Mouse (Mus musculus) neural tube, embryonic 12.5 days (tissue): ENCODE results near the gene Jmjd1c. TPM values are rescaled to one million over a fixed set of nuclear protein-coding genes. Genes with fewer than 3 reads are reported as not detected.

Experiments used
- ATAC-seq: fragments of 200-750 bp; cut with Nextera tagmentation; 2 replicates; pipeline ENCODE4 v1.8.0; 2017; ENCODE audit warnings: low read depth, mild to moderate bottlenecking, moderate TSS enrichment, moderate library complexity; ENCODE audit not compliant: low FRiP score
- H3K27ac ChIP-seq: fragments of 300-500 bp; sonication (generic); 2 replicates; pipeline ENCODE4 v1.5.1; 2016
- H3K27me3 ChIP-seq: fragments of 300-500 bp; sonication (generic); replicated peaks from 2 replicates; pipeline ENCODE4 v1.6.1; 2016; ENCODE audit warnings: mild to moderate bottlenecking
- H3K36me3 ChIP-seq: fragments of 300-500 bp; sonication (generic); 2 replicates; pipeline ENCODE4 v1.6.1; 2016; ENCODE audit warnings: mild to moderate bottlenecking
- H3K4me1 ChIP-seq: fragments of 300-500 bp; sonication (generic); 2 replicates; pipeline ENCODE4 v1.6.1; 2016
- H3K4me2 ChIP-seq: fragments of 300-500 bp; sonication (generic); replicated peaks from 2 replicates; pipeline ENCODE4 v1.6.1; 2016; ENCODE audit warnings: mild to moderate bottlenecking
- H3K4me3 ChIP-seq: fragments of 300-500 bp; sonication (generic); 2 replicates; pipeline ENCODE4 v1.5.1; 2016
- H3K9ac ChIP-seq: fragments of 300-500 bp; sonication (generic); 2 replicates; pipeline ENCODE4 v1.6.1; 2016; ENCODE audit warnings: mild to moderate bottlenecking
- H3K9me3 ChIP-seq: fragments of 300-500 bp; sonication (generic); 2 replicates; pipeline ENCODE4 v1.6.1; 2016; ENCODE audit warnings: mild to moderate bottlenecking
- WGBS: fragments of 180-500 bp; shearing (Covaris S2); methylation state at CpG from one replicate; pipeline ENCODE4 v1.1.7; 2016; 5-methylcytosine and 5-hydroxymethylcytosine counted together
- polyA plus RNA-seq: library from polyadenylated mRNA; unstranded; fragments of >200 nt; fragmentation: Nextera tagmentation; extraction: Ambion mirVana; gene quantifications from 2 replicates; pipeline ENCODE4 v1.2.1, GENCODE M21; 2016

Jmjd1c gene
- polyA plus RNA-seq, 1 experiment from 2014 or later: 63.8 TPM

GRCm38 (mm10) chr10:67212031-67212430, 116.1 kb downstream of the Jmjd1c start:
- Histone ChIP-seq H3K27me3 (no peaks in the 10 kb centered on the region), H3K9ac (no peak overlapping the region), H3K4me3 (no peak overlapping the region), H3K4me1 (no peaks in the 10 kb centered on the region; the same call in 1 of the 2 replicates), H3K9me3 (no peaks in the 10 kb centered on the region), H3K36me3 (no peaks in the 10 kb centered on the region), H3K4me2 (no peak overlapping the region), H3K27ac (no peak overlapping the region)
- no peak for ATAC-seq
- WGBS: 97% methylated on average over 5 of the region's 5 CpGs

GRCm38 (mm10) chr10:67213720-67214119, 117.8 kb downstream of the Jmjd1c start:
- no peak for ATAC-seq
- H3K36me3 ChIP-seq: peaks cover 3% of the 10 kb centered on the region
- no peak overlapping the region for H3K27ac ChIP-seq
- H3K27me3 ChIP-seq: no peaks in the 10 kb centered on the region
- no peak overlapping the region for H3K4me3 ChIP-seq
- no peak overlapping the region for H3K9ac ChIP-seq
- no peak overlapping the region for H3K4me2 ChIP-seq
- no peaks in the 10 kb centered on the region for H3K9me3 ChIP-seq
- no peaks in the 10 kb centered on the region; the same call in 1 of the 2 replicates for H3K4me1 ChIP-seq
- 53% methylated on average over 1 of the region's 1 CpGs for WGBS

GRCm38 (mm10) chr10:67215133-67215532, 119.2 kb downstream of the Jmjd1c start:
- no peaks in the 10 kb centered on the region for H3K9me3 ChIP-seq
- H3K4me1 ChIP-seq: no peaks in the 10 kb centered on the region; the same call in 1 of the 2 replicates
- no peak overlapping the region for H3K27ac ChIP-seq
- ATAC-seq: no peak
- H3K9ac ChIP-seq: no peak overlapping the region
- H3K36me3 ChIP-seq: peaks cover 17% of the 10 kb centered on the region
- 90% methylated on average over 4 of the region's 4 CpGs for WGBS
- no peak overlapping the region for H3K4me3 ChIP-seq
- H3K4me2 ChIP-seq: no peak overlapping the region
- H3K27me3 ChIP-seq: no peaks in the 10 kb centered on the region

GRCm38 (mm10) chr10:67216872-67217271, 120.9 kb downstream of the Jmjd1c start:
- H3K9ac ChIP-seq: no peak overlapping the region
- H3K4me2 ChIP-seq: no peak overlapping the region
- WGBS: 87% methylated on average over 3 of the region's 3 CpGs
- H3K36me3 ChIP-seq: peaks cover 21% of the 10 kb centered on the region
- no peaks in the 10 kb centered on the region for H3K9me3 ChIP-seq
- H3K4me1 ChIP-seq: no peaks in the 10 kb centered on the region; the same call in 1 of the 2 replicates
- H3K4me3 ChIP-seq: no peak overlapping the region
- H3K27ac ChIP-seq: no peak overlapping the region
- H3K27me3 ChIP-seq: no peaks in the 10 kb centered on the region
- ATAC-seq: no peak

- Histone ChIP-seq H3K4me3 (no peak overlapping the region), H3K27me3 (no peaks in the 10 kb centered on the region), H3K36me3 (peaks cover 21% of the 10 kb centered on the region), H3K4me2 (no peak overlapping the region), H3K27ac (no peak overlapping the region), H3K4me1 (no peaks in the 10 kb centered on the region; the same call in 1 of the 2 replicates), H3K9me3 (no peaks in the 10 kb centered on the region), H3K9ac (no peak overlapping the region)
- WGBS: 95% methylated on average over 18 of the region's 18 CpGs
- ATAC-seq: no peak
These were observed 123.1 kb downstream of the Jmjd1c start for GRCm38 (mm10) chr10:67218873-67219565.

GRCm38 (mm10) chr10:67220251-67220650, 124.3 kb downstream of the Jmjd1c start:
- H3K9ac ChIP-seq: no peak overlapping the region
- H3K27ac ChIP-seq: no peak overlapping the region
- no peaks in the 10 kb centered on the region for H3K27me3 ChIP-seq
- H3K4me3 ChIP-seq: no peak overlapping the region
- no peaks in the 10 kb centered on the region for H3K4me1 ChIP-seq
- no peak for ATAC-seq
- WGBS: 92% methylated on average over 4 of the region's 4 CpGs
- no peak overlapping the region for H3K4me2 ChIP-seq
- H3K36me3 ChIP-seq: peaks cover 32% of the 10 kb centered on the region
- H3K9me3 ChIP-seq: no peaks in the 10 kb centered on the region

- ATAC-seq: no peak
- H3K27ac ChIP-seq: no peak overlapping the region
- peaks cover 41% of the 10 kb centered on the region for H3K36me3 ChIP-seq
- H3K27me3 ChIP-seq: no peaks in the 10 kb centered on the region
- H3K4me2 ChIP-seq: no peak overlapping the region
- WGBS: 65% methylated on average over 5 of the region's 5 CpGs
- no peak overlapping the region for H3K9ac ChIP-seq
- no peaks in the 10 kb centered on the region for H3K4me1 ChIP-seq
- H3K4me3 ChIP-seq: no peak overlapping the region
- no peaks in the 10 kb centered on the region for H3K9me3 ChIP-seq
These were observed 125.4 kb downstream of the Jmjd1c start for GRCm38 (mm10) chr10:67221284-67221683.

GRCm38 (mm10) chr10:67223942-67224341, 128.0 kb downstream of the Jmjd1c start:
- WGBS: 83% methylated on average over 3 of the region's 4 CpGs
- H3K36me3 ChIP-seq: peaks cover 44% of the 10 kb centered on the region
- H3K4me1 ChIP-seq: no peaks in the 10 kb centered on the region

GRCm38 (mm10) chr10:67225528-67225927, 129.6 kb downstream of the Jmjd1c start:
- no peak overlapping the region for H3K4me3 ChIP-seq
- H3K9me3 ChIP-seq: no peaks in the 10 kb centered on the region
- 94% methylated on average over 6 of the region's 6 CpGs for WGBS
- no peak overlapping the region for H3K9ac ChIP-seq
- H3K36me3 ChIP-seq: peaks cover 37% of the 10 kb centered on the region
- ATAC-seq: no peak
- H3K4me2 ChIP-seq: no peak overlapping the region
- no peak overlapping the region for H3K27ac ChIP-seq
- H3K4me1 ChIP-seq: no peaks in the 10 kb centered on the region
- no peaks in the 10 kb centered on the region for H3K27me3 ChIP-seq

More at GRCm38 (mm10) chr10:67223942-67224341, 128.0 kb downstream of the Jmjd1c start:
- Histone ChIP-seq H3K9me3 (no peaks in the 10 kb centered on the region), H3K4me3 (no peak overlapping the region), H3K27me3 (no peaks in the 10 kb centered on the region), H3K4me2 (no peak overlapping the region), H3K27ac (no peak overlapping the region), H3K9ac (no peak overlapping the region)
- ATAC-seq: no peak

- H3K36me3 ChIP-seq: peaks cover 42% of the 10 kb centered on the region
- no peaks in the 10 kb centered on the region for H3K27me3 ChIP-seq
- H3K4me3 ChIP-seq: no peak overlapping the region
- no peak for ATAC-seq
- no peak overlapping the region for H3K4me2 ChIP-seq
- H3K9ac ChIP-seq: no peak overlapping the region
- 90% methylated on average over 7 of the region's 7 CpGs for WGBS
- no peaks in the 10 kb centered on the region for H3K9me3 ChIP-seq
- H3K4me1 ChIP-seq: no peaks in the 10 kb centered on the region
- no peak overlapping the region for H3K27ac ChIP-seq
These were observed 130.2 kb downstream of the Jmjd1c start for GRCm38 (mm10) chr10:67226109-67226508.

GRCm38 (mm10) chr10:67226543-67226942, 130.6 kb downstream of the Jmjd1c start:
- H3K9ac ChIP-seq: no peak overlapping the region
- 93% methylated on average over 14 of the region's 14 CpGs for WGBS
- no peaks in the 10 kb centered on the region for H3K4me1 ChIP-seq
- H3K4me3 ChIP-seq: no peak overlapping the region
- no peak overlapping the region for H3K4me2 ChIP-seq
- H3K27me3 ChIP-seq: no peaks in the 10 kb centered on the region
- no peak overlapping the region for H3K27ac ChIP-seq
- no peaks in the 10 kb centered on the region for H3K9me3 ChIP-seq
- no peak for ATAC-seq
- peaks cover 46% of the 10 kb centered on the region for H3K36me3 ChIP-seq

GRCm38 (mm10) chr10:67230439-67230838, 134.5 kb downstream of the Jmjd1c start:
- Histone ChIP-seq H3K9ac (no peak overlapping the region), H3K4me1 (no peaks in the 10 kb centered on the region), H3K27ac (no peak overlapping the region), H3K9me3 (no peaks in the 10 kb centered on the region), H3K36me3 (peaks cover 50% of the 10 kb centered on the region), H3K27me3 (no peaks in the 10 kb centered on the region), H3K4me3 (no peak overlapping the region), H3K4me2 (no peak overlapping the region)
- 62% methylated on average over 6 of the region's 6 CpGs for WGBS
- ATAC-seq: no peak

GRCm38 (mm10) chr10:67247145-67247544, 151.2 kb downstream of the Jmjd1c start:
- Histone ChIP-seq H3K9me3 (no peaks in the 10 kb centered on the region), H3K4me3 (no peak overlapping the region), H3K4me2 (no peak overlapping the region), H3K27ac (no peak overlapping the region), H3K4me1 (no peaks in the 10 kb centered on the region), H3K27me3 (no peaks in the 10 kb centered on the region), H3K36me3 (peaks cover 67% of the 10 kb centered on the region), H3K9ac (no peak overlapping the region)
- WGBS: 89% methylated on average over 4 of the region's 4 CpGs
- ATAC-seq: no peak
